Mouse (Mus musculus) MEL (cell line): Measurements from ENCODE around the gene Smyd3. TPM values are rescaled to one million over a fixed set of nuclear protein-coding genes. Genes with fewer than 3 reads are reported as not detected.

Source experiments
- DNase-seq: peaks from one replicate; pipeline ENCODE4 v3.0.0; 2011; ENCODE audit warnings: low read depth, low spot score
- H3K27ac ChIP-seq: 2 replicates; pipeline ENCODE4 v1.5.1; 2012; ENCODE audit warnings: low read depth, mild to moderate bottlenecking, control low read depth, low read length, moderate library complexity; ENCODE audit not compliant: control insufficient read depth
- H3K27me3 ChIP-seq, 2 experiments: fragments of 150-350 bp in 1 of 2; sonication (generic) in 1 of 2; 2 replicates each; pipeline ENCODE4 v1.6.1; 2012; ENCODE audit warnings: low read length in 2 of 2, mild to moderate bottlenecking in 2 of 2, improper control_type of control experiment in 1 of 2, moderate library complexity in 1 of 2; ENCODE audit not compliant: insufficient read depth in 2 of 2, control insufficient read depth in 1 of 2
- H3K36me3 ChIP-seq, 2 experiments: 2 replicates each; pipeline ENCODE4 v1.6.1; 2012 to 2014; ENCODE audit warnings: low read length in 2 of 2, improper control_type of control experiment in 1 of 2, inconsistent platforms in 1 of 2, mild to moderate bottlenecking in 1 of 2; ENCODE audit not compliant: insufficient read depth in 2 of 2, control insufficient read depth in 1 of 2
- H3K4me1 ChIP-seq, 2 experiments: fragments of 150-350 bp in 1 of 2; sonication (generic) in 1 of 2; 2 replicates each; pipeline ENCODE4 v1.6.1; 2012; ENCODE audit warnings: low read length in 2 of 2, improper control_type of control experiment in 1 of 2, mild to moderate bottlenecking in 1 of 2; ENCODE audit not compliant: insufficient read depth in 2 of 2, control insufficient read depth in 1 of 2
- H3K4me3 ChIP-seq, 2 experiments: fragments of 150-350 bp in 1 of 2; sonication (generic) in 1 of 2; 2 replicates each; pipeline ENCODE4 v1.5.1; 2012; ENCODE audit warnings: low read depth in 2 of 2, low read length in 2 of 2, mild to moderate bottlenecking in 2 of 2, moderate library complexity in 2 of 2, control low read depth in 1 of 2, improper control_type of control experiment in 1 of 2; ENCODE audit not compliant: control insufficient read depth in 1 of 2, insufficient read depth in 1 of 2
- H3K79me2 ChIP-seq: 2 replicates; pipeline ENCODE4 v1.6.1; 2012; ENCODE audit warnings: mild to moderate bottlenecking, low read length, moderate library complexity; ENCODE audit not compliant: control insufficient read depth, poor library complexity, insufficient read depth
- H3K9ac ChIP-seq: 2 replicates; pipeline ENCODE4 v1.6.1; 2012; ENCODE audit warnings: low read depth, mild to moderate bottlenecking, control low read depth, low read length, moderate library complexity; ENCODE audit not compliant: control insufficient read depth, poor library complexity, severe bottlenecking
- H3K9me3 ChIP-seq: fragments of 150-350 bp; sonication (generic); replicated peaks from 2 replicates; pipeline ENCODE4 v1.6.1; 2012; ENCODE audit warnings: mild to moderate bottlenecking, low read length, improper control_type of control experiment, moderate library complexity; ENCODE audit not compliant: insufficient read depth
- BHLHE40 ChIP-seq: IDR thresholded peaks from 2 replicates; pipeline ENCODE4 v1.6.1; 2012; ENCODE audit warnings: low read depth, mild to moderate bottlenecking, inconsistent platforms, low read length, improper control_type of control experiment, borderline replicate concordance
- CHD1 ChIP-seq: IDR thresholded peaks from 2 replicates; pipeline ENCODE4 v1.6.1; 2012; ENCODE audit warnings: low read depth, mild to moderate bottlenecking, inconsistent platforms, low read length, improper control_type of control experiment
- CTCF ChIP-seq, 3 experiments: IDR thresholded peaks in 2 of 3; conservative IDR thresholded peaks in 1 of 3; 2 replicates each; pipeline ENCODE4 v1.5.1; 2011 to 2012; ENCODE audit warnings: low read length in 3 of 3, low read depth in 2 of 3, mild to moderate bottlenecking in 2 of 3, improper control_type of control experiment in 1 of 3, inconsistent platforms in 1 of 3, mixed read lengths in 1 of 3, moderate library complexity in 1 of 3; ENCODE audit not compliant: control insufficient read depth in 1 of 3, insufficient read depth in 1 of 3, poor library complexity in 1 of 3, severe bottlenecking in 1 of 3
- E2F4 ChIP-seq: IDR thresholded peaks from 2 replicates; pipeline ENCODE4 v1.6.1; 2011; ENCODE audit warnings: low read depth, low read length, improper control_type of control experiment, borderline replicate concordance
- ELF1 ChIP-seq: IDR thresholded peaks from 2 replicates; pipeline ENCODE4 v1.6.1; 2014; ENCODE audit warnings: low read depth, mild to moderate bottlenecking, inconsistent platforms, low read length, improper control_type of control experiment, moderate library complexity
- EP300 ChIP-seq, 2 experiments: IDR thresholded peaks; 2 replicates each; pipeline ENCODE4 v1.6.1; 2011; ENCODE audit warnings: improper control_type of control experiment in 2 of 2, low read length in 2 of 2, low read depth in 1 of 2, mild to moderate bottlenecking in 1 of 2
- GATA1 ChIP-seq: IDR thresholded peaks from 2 replicates; pipeline ENCODE4 v1.6.1; 2011; ENCODE audit warnings: low read depth, low read length, improper control_type of control experiment
- JUND ChIP-seq: IDR thresholded peaks from 2 replicates; pipeline ENCODE4 v1.6.1; 2011; ENCODE audit warnings: low read depth, mild to moderate bottlenecking, improper control_type of control experiment, low read length
- KAT2A ChIP-seq: conservative IDR thresholded peaks from 2 replicates; pipeline ENCODE4 v1.6.1; 2012; ENCODE audit warnings: low read depth, low read length, improper control_type of control experiment, inconsistent platforms
- MAFK ChIP-seq: IDR thresholded peaks from 2 replicates; pipeline ENCODE4 v1.6.1; 2011; ENCODE audit warnings: low read depth, mild to moderate bottlenecking, low read length, improper control_type of control experiment, borderline replicate concordance
- MEF2A ChIP-seq: IDR thresholded peaks from 2 replicates; pipeline ENCODE4 v1.6.1; 2014; ENCODE audit warnings: low read depth, mild to moderate bottlenecking, inconsistent platforms, low read length, improper control_type of control experiment; ENCODE audit not compliant: poor library complexity, insufficient replicate concordance, severe bottlenecking; ENCODE audit errors: extremely low read depth
- POLR2AphosphoS2 ChIP-seq: IDR thresholded peaks from 2 replicates; pipeline ENCODE4 v1.6.1; 2011; ENCODE audit warnings: low read length, improper control_type of control experiment
- RAD21 ChIP-seq: IDR thresholded peaks from 2 replicates; pipeline ENCODE4 v1.6.1; 2011; ENCODE audit warnings: mild to moderate bottlenecking, low read depth, low read length, improper control_type of control experiment
- TCF12 ChIP-seq: IDR thresholded peaks from 2 replicates; pipeline ENCODE4 v1.6.1; 2014; ENCODE audit warnings: low read depth, mild to moderate bottlenecking, inconsistent platforms, low read length, improper control_type of control experiment, moderate library complexity
- UBTF ChIP-seq: IDR thresholded peaks from 2 replicates; pipeline ENCODE4 v1.6.1; 2012; ENCODE audit warnings: low read depth, mild to moderate bottlenecking, inconsistent platforms, low read length, improper control_type of control experiment, moderate library complexity, borderline replicate concordance; ENCODE audit not compliant: insufficient read depth
- USF2 ChIP-seq, 2 experiments: IDR thresholded peaks; 2 replicates each; pipeline ENCODE4 v1.6.1; 2011 to 2012; ENCODE audit warnings: improper control_type of control experiment in 2 of 2, low read length in 2 of 2, borderline replicate concordance in 1 of 2, inconsistent platforms in 1 of 2, low read depth in 1 of 2, mild to moderate bottlenecking in 1 of 2; ENCODE audit not compliant: insufficient read depth in 1 of 2
- ZC3H11A ChIP-seq: IDR thresholded peaks from 2 replicates; pipeline ENCODE4 v1.6.1; 2012; ENCODE audit warnings: low read depth, mild to moderate bottlenecking, inconsistent platforms, low read length, improper control_type of control experiment
- ZKSCAN1 ChIP-seq: IDR thresholded peaks from 2 replicates; pipeline ENCODE4 v1.6.1; 2012; ENCODE audit warnings: low read depth, mild to moderate bottlenecking, inconsistent platforms, low read length, improper control_type of control experiment, moderate library complexity
- polyA plus RNA-seq, 2 experiments: library from polyadenylated mRNA; stranded (reverse) in 1 of 2; unstranded in 1 of 2; fragments of >175 nt in 1 of 2; fragments of >200 nt in 1 of 2; gene quantifications; 2 replicates each; pipeline versions ENCODE4 v1.2.1 to v1.2.4; 2012; ENCODE audit warnings: low replicate concordance in 2 of 2, low read depth in 1 of 2; ENCODE audit not compliant: insufficient read length in 2 of 2, insufficient read depth in 1 of 2, missing spikeins in 1 of 2
- total RNA-seq: library from RNA; depleted of rRNA; stranded (reverse); fragments of 300-350 nt; gene quantifications from 2 replicates; pipeline ENCODE4 v1.2.3, GENCODE M21; 2012

Smyd3 gene
- total and polyA plus RNA-seq, 3 experiments: 13.3 to 18.2 TPM; not detected in 1

DNA sequence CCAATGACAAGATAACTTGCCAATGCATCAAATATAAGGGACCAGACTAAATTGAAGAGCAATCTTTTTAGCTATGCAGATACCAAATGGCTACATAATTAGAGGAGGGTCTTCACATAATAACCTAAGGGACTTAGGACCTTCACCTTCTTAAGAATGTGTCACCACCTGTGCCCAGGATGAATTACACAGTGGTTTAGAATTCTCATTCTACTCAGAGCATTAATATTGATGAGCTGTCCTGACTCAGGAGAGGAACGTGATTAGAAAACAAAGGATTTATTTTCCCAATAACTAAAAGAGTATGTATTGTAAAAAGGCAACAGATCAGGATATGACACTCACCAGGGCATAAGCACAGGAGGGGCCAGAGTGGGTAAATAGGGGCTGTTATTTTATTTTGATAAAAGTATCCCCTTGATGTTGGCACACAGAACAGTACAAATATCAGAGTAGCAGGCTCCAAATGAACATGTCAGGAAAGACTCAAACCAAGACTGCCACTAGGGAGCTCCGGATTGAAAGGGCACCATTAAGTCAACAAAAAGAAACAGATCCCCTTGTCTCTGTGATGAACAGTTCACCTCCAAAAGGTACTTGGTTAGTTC, 172.4 kb downstream of the Smyd3 start:
- no peaks in the 10 kb centered on the region for H3K4me1 ChIP-seq
- no peak overlapping the region for H3K27ac ChIP-seq
- no peaks in the 10 kb centered on the region for H3K27me3 ChIP-seq

DNA sequence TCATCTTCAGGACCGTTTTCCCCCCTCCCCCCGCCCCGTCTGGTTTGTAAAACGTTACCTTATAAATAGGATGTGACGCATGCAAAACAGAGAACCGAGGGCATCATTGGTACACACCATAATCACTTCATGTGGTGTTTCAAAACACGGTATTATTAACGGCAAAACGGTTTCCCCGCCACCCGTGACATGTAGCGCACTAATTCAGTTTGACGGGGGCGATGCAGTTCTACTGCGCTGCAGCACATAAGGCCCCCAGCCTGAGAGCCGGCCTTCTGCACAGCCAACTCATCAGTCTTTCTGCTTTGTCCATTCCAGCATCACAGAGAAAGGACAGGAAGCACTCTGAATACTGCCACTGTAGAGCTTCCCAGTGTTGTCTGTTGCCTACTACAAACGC, 174.4 kb downstream of the Smyd3 start:
- H3K9ac ChIP-seq: no peak overlapping the region
- H3K9me3 ChIP-seq: no peaks in the 10 kb centered on the region
- H3K27me3 ChIP-seq: no peaks in the 10 kb centered on the region
- H3K36me3 ChIP-seq: no peaks in the 10 kb centered on the region
- no peak overlapping the region for H3K4me3 ChIP-seq
- no peak for TF ChIP-seq ZKSCAN1
- no peak for TF ChIP-seq ELF1
- TF ChIP-seq UBTF: no peak
- no peak for TF ChIP-seq MAFK
- TF ChIP-seq POLR2AphosphoS2: no peak
- no peak for TF ChIP-seq EP300 (IDR thresholded peaks at IDR 0.05; ENCODE audit: low read depth in 1 of 2, low read length in 2 of 2)
- no peak for TF ChIP-seq TCF12
- TF ChIP-seq GATA1: no peak
- H3K27ac ChIP-seq: no peak overlapping the region
- no peak for DNase-seq
- no peaks in the 10 kb centered on the region for H3K79me2 ChIP-seq
- H3K4me1 ChIP-seq: no peaks in the 10 kb centered on the region

More for the DNA sequence above, 172.4 kb downstream of the Smyd3 start:
- H3K9ac ChIP-seq: no peak overlapping the region
- H3K79me2 ChIP-seq: no peaks in the 10 kb centered on the region
- TF ChIP-seq E2F4: no peak
- no peak for TF ChIP-seq ZC3H11A
- no peak for TF ChIP-seq POLR2AphosphoS2
- no peak for TF ChIP-seq TCF12
- TF ChIP-seq MEF2A: no peak
- TF ChIP-seq CHD1: no peak
- no peak for TF ChIP-seq JUND
- TF ChIP-seq ELF1: no peak
- no peak for TF ChIP-seq RAD21
- no peak for TF ChIP-seq MAFK
- TF ChIP-seq KAT2A: no peak
- TF ChIP-seq CTCF (IDR thresholded peaks at IDR 0.05 in 2 of 3, conservative IDR thresholded peaks at IDR 0.05 in 1 of 3; ENCODE audit: control insufficient read depth in 1 of 3, insufficient read depth in 1 of 3, low read depth in 2 of 3, low read length in 3 of 3, poor library complexity in 1 of 3, severe bottlenecking in 1 of 3): no peak
- TF ChIP-seq BHLHE40: no peak
- TF ChIP-seq USF2 (IDR thresholded peaks at IDR 0.05; ENCODE audit: borderline replicate concordance in 1 of 2, insufficient read depth in 1 of 2, low read depth in 1 of 2, low read length in 2 of 2): no peak
- no peak for DNase-seq
- H3K36me3 ChIP-seq: no peaks in the 10 kb centered on the region
- no peak overlapping the region for H3K4me3 ChIP-seq
- H3K9me3 ChIP-seq: no peaks in the 10 kb centered on the region
